Mouse (Mus musculus): Measurements from ENCODE around the gene Hey2. TPM values are rescaled to one million over a fixed set of nuclear protein-coding genes. Genes with fewer than 3 reads are reported as not detected.
A peak's percentile ranks its signal among the peaks of the same experiment; 100 is the strongest.

Hey2 gene
- polyA plus RNA-seq, 1 experiment from 2014 or later: 2.8 TPM

DNA sequence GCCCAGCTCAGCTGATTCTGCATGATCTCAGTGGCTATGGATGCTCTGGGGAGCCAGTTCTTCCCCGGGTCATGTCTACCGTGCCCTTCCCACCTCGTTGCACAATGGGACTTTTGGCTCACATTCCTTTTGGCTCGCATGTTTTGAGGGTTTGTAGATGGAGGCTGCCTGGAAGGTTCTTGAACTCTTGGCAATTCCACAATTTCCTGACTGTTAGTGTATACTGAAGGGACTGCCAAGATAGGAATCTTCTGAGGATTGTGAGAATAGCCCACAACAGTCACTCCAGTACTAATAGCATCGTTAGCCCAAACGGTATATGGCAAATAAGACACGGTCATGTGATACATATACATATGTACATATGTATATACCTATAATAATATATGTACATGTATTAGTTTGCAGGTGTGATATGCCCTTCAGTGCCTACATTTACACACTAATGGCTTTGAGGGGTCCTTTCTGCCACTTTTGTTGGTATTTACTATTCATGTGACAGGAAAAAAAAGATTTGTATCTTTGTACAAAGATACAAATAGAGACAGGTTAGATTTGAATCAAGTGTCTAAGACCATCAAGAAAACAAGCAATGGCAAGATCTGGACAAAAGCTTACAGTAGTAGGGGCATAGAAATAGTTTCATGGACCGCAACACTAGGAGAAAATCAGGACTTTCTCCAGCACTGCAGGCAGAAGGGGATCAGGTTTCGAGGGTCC is 32.2 kb downstream of the Hey2 start:
- Histone ChIP-seq H3K4me2 (replicated peaks; ENCODE audit: low read depth, low read length) (peak overlapping the region; percentile 44), H3K4me1 (ENCODE audit: insufficient read depth, low read depth, low read length) (no peaks in the 10 kb centered on the region), H3K36me3 (ENCODE audit: insufficient read depth, low read length) (no peaks in the 10 kb centered on the region), H3K9me3 (ENCODE audit: low read length) (no peaks in the 10 kb centered on the region), H3K9ac (replicated peaks; ENCODE audit: low read depth) (no peak overlapping the region), H3K27me3 (replicated peaks; ENCODE audit: insufficient read depth, low read length) (no peaks in the 10 kb centered on the region), H3K27ac (ENCODE audit: low read length) (no peak overlapping the region), H3K4me3 (ENCODE audit: low read depth, low read length) (peak overlapping the region; percentile 38)
- 12% methylated on average over 9 of the region's 9 CpGs for WGBS
- TF ChIP-seq CTCF (IDR thresholded peaks at IDR 0.05) (no peak), EP300 (IDR thresholded peaks at IDR 0.05) (no peak)
- ATAC-seq (peak; percentile 34), DNase-seq (ENCODE audit: low spot score) (peak; percentile 48)

DNA sequence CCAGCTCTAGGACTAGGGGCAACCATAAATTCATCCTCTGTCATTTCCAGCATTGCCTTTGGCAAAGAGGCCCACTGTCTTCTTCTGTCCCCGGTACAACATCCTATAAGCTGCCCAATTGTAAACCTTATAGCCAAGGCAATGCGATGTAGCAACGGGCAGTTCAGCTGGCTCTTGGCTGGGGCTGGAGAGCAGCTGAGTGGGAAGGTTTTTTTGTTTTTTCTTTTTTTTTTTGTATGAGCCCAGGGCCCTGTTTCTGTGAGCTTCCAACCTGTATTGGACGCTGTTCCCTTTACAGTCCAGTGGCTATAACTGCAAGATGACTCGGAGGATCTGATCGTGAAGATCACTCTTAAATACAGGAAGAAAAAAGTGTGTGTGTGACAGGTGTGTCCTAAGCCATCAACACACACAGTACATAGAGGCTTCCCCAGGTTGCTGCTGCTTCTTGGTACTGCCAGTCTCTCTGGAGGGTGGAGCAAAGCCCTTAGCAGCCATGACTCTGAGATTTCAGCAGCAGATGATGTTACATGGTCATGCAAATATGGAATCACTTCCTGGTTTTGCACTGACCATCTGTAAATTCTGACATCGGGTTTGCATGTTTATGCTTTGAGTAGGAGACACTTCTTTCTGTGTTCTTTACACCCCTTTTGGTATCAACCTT is 38.9 kb downstream of the Hey2 start:
- ATAC-seq (no peak), DNase-seq (ENCODE audit: low spot score) (no peak)
- no peaks in the 10 kb centered on the region for H3K36me3 ChIP-seq (ENCODE audit: insufficient read depth, low read length)
- H3K27ac ChIP-seq (ENCODE audit: low read length): peak overlapping the region; percentile 91
- H3K4me1 ChIP-seq (ENCODE audit: insufficient read depth, low read depth, low read length): no peaks in the 10 kb centered on the region
- H3K4me2 ChIP-seq (replicated peaks; ENCODE audit: low read depth, low read length): peak overlapping the region; percentile 68
- H3K27me3 ChIP-seq (replicated peaks; ENCODE audit: insufficient read depth, low read length): no peaks in the 10 kb centered on the region
- no peaks in the 10 kb centered on the region for H3K9me3 ChIP-seq (ENCODE audit: low read length)
- 20% methylated on average over 7 of the region's 7 CpGs for WGBS
- TF ChIP-seq EP300 (IDR thresholded peaks at IDR 0.05): no peak
- no peak for TF ChIP-seq CTCF (IDR thresholded peaks at IDR 0.05)
- H3K4me3 ChIP-seq (ENCODE audit: low read depth, low read length): peak overlapping the region; percentile 92
- H3K9ac ChIP-seq (replicated peaks; ENCODE audit: low read depth): peak overlapping the region; percentile 48; the same call in 1 of the 2 replicates

DNA sequence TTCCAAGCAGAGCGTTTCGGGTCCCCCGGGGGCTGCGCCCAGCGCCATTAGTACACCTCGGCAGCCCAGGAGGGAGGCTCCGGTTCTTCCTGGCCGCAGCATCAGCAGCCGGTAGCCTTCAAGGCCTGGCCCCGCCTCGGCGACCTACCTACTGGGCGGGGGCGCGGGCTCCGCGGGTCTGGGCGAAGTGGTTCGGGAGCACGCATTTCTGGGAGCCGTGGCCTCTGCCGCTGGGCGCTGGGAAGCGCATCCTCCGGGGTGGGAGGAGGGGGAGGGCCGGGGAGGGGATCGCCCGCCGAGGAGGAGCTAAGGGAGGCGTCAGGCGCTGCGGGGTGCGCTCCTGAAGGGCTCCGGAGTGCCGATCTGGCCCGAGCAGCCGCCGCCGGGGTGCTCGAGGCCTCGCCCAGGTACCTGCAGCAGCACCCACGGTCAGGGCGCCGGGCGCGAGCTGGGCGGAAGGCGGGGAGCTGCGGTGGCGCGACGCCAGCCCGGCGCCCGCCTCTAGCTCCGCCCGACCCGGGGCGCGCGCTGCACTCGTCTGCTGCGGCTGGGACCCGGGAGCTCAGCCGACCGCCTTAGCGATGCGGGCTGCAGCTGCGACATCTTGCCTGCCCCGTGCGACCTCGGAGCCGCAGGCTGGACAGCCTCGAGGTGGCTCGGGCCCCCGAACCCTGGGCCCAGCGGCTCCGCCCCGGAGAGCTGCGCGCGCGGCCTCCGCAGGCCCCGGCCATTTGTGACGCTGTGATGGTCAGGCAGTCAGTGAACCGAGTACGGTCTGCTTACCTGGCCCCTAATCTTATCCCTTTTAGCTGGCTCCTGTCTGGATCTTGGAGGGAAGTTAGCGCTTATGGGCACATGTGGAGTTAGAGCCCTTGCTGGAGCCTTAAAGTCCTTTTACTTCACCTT is 39.7 kb downstream of the Hey2 start, which contains the start of gene Ncoa7:
TSS of gene Ncoa7 (minus strand) at position 646 of the 906 bp plus-strand sequence.
- peak; percentile 96 for ATAC-seq
- H3K9me3 ChIP-seq (ENCODE audit: low read length): no peaks in the 10 kb centered on the region
- peak within 1 kb of the TSS; percentile 92 for H3K4me3 ChIP-seq (ENCODE audit: low read depth, low read length)
- TF ChIP-seq EP300 (IDR thresholded peaks at IDR 0.05): no peak
- TF ChIP-seq CTCF (IDR thresholded peaks at IDR 0.05): no peak
- no peaks in the 10 kb centered on the region for H3K36me3 ChIP-seq (ENCODE audit: insufficient read depth, low read length)
- H3K4me2 ChIP-seq (replicated peaks; ENCODE audit: low read depth, low read length): peak within 1 kb of the TSS; percentile 68
- H3K27ac ChIP-seq (ENCODE audit: low read length): peak within 1 kb of the TSS; percentile 91
- H3K4me1 ChIP-seq (ENCODE audit: insufficient read depth, low read depth, low read length): no peaks in the 10 kb centered on the region
- H3K9ac ChIP-seq (replicated peaks; ENCODE audit: low read depth): peak within 1 kb of the TSS; percentile 48
- H3K27me3 ChIP-seq (replicated peaks; ENCODE audit: insufficient read depth, low read length): no peaks in the 10 kb centered on the region
- under 1% methylated on average over 62 of the region's 89 CpGs for WGBS
- peak; percentile 89 for DNase-seq (ENCODE audit: low spot score)

- Histone ChIP-seq H3K27me3 (replicated peaks; ENCODE audit: insufficient read depth, low read length) (no peaks in the 10 kb centered on the region), H3K4me3 (ENCODE audit: low read depth, low read length) (peak overlapping the region; percentile 92), H3K4me1 (ENCODE audit: insufficient read depth, low read depth, low read length) (no peaks in the 10 kb centered on the region), H3K4me2 (replicated peaks; ENCODE audit: low read depth, low read length) (peak overlapping the region; percentile 68), H3K27ac (ENCODE audit: low read length) (peak overlapping the region; percentile 91; the same call in 1 of the 2 replicates), H3K36me3 (ENCODE audit: insufficient read depth, low read length) (no peaks in the 10 kb centered on the region), H3K9me3 (ENCODE audit: low read length) (no peaks in the 10 kb centered on the region), H3K9ac (replicated peaks; ENCODE audit: low read depth) (peak overlapping the region; percentile 48)
- WGBS: 11% methylated on average over 8 of the region's 8 CpGs
- ATAC-seq: no peak
- TF ChIP-seq EP300 (IDR thresholded peaks at IDR 0.05): no peak
- TF ChIP-seq CTCF (IDR thresholded peaks at IDR 0.05): no peak
- no peak for DNase-seq (ENCODE audit: low spot score)
Measured at GRCm38 (mm10) chr10:30802033-30802432, 40.6 kb downstream of the Hey2 start.

GRCm38 (mm10) chr10:30799713-30800450 is 42.7 kb downstream of the Hey2 start:
- Histone ChIP-seq H3K9me3 (ENCODE audit: low read length) (no peaks in the 10 kb centered on the region), H3K27ac (ENCODE audit: low read length) (no peak overlapping the region), H3K27me3 (replicated peaks; ENCODE audit: insufficient read depth, low read length) (no peaks in the 10 kb centered on the region), H3K9ac (replicated peaks; ENCODE audit: low read depth) (no peak overlapping the region), H3K4me1 (ENCODE audit: insufficient read depth, low read depth, low read length) (no peaks in the 10 kb centered on the region), H3K4me2 (replicated peaks; ENCODE audit: low read depth, low read length) (no peak overlapping the region), H3K4me3 (ENCODE audit: low read depth, low read length) (no peak overlapping the region), H3K36me3 (ENCODE audit: insufficient read depth, low read length) (no peaks in the 10 kb centered on the region)
- no peak for ATAC-seq
- TF ChIP-seq CTCF (IDR thresholded peaks at IDR 0.05) (no peak), EP300 (IDR thresholded peaks at IDR 0.05) (no peak)
- no peak for DNase-seq (ENCODE audit: low spot score)
- 89% methylated on average over 2 of the region's 2 CpGs for WGBS

All from lung, postnatal 0 days (tissue).